Mouse (Mus musculus): ENCODE measurements around the gene Cfap57.
A peak's percentile ranks its signal among the peaks of the same experiment; 100 is the strongest.

- TF ChIP-seq CTCF (conservative IDR thresholded peaks at IDR 0.05; ENCODE audit: low read length) (no peak), NANOG (IDR thresholded peaks at IDR 0.05; ENCODE audit: borderline replicate concordance, low read length) (peak; percentile 57; the same call in 1 of the 2 replicates)
Observed at GRCm38 (mm10) chr4:118517497-118518146, 103.0 kb downstream of the Cfap57 start.
